Mouse (Mus musculus) layer of hippocampus, postnatal 36 days (tissue): ENCODE data around the gene Iqsec2. TPM values are rescaled to one million over a fixed set of nuclear protein-coding genes. Genes with fewer than 3 reads are reported as not detected.
A peak's percentile ranks its signal among the peaks of the same experiment; 100 is the strongest.

Experiments used
- DNase-seq, 2 experiments: peaks; one replicate each; pipeline ENCODE4 v3.0.0; 2022
- total RNA-seq, 2 experiments: library from RNA; stranded (reverse); gene quantifications; 2 replicates each; pipeline ENCODE4 v1.2.3; 2021

Iqsec2 gene
- total RNA-seq, result 100 to 1,000 TPM; 157 to 165 TPM

- DNase-seq, result no peak
These were observed at the start of gene Iqsec2 for GRCm38 (mm10) chrX:152143941-152144741. Gene Iqsec2 (plus strand): TSS chrX:152144268.

GRCm38 (mm10) chrX:152097572-152097971 is 46.5 kb upstream of the Iqsec2 start:
- no peak for DNase-seq

- no peak for DNase-seq
These were observed 22.4 kb upstream of the Iqsec2 start for GRCm38 (mm10) chrX:152121687-152122086.

- DNase-seq, result peak in 1 of 2 experiments; percentile 27
These were observed 13.3 kb upstream of the Iqsec2 start for GRCm38 (mm10) chrX:152130777-152131176.

- DNase-seq, result no peak
These were observed 12.0 kb upstream of the Iqsec2 start for GRCm38 (mm10) chrX:152132029-152132428.

- no peak for DNase-seq
These were observed 8.9 kb upstream of the Iqsec2 start for GRCm38 (mm10) chrX:152135195-152135594.

- no peak for DNase-seq
These were observed 710 bp downstream of the Iqsec2 start for GRCm38 (mm10) chrX:152144742-152145214.

GRCm38 (mm10) chrX:152146150-152146549 is 2.1 kb downstream of the Iqsec2 start:
- DNase-seq, result peak; percentile 70 to 74

GRCm38 (mm10) chrX:152146691-152147090 is 2.6 kb downstream of the Iqsec2 start:
- no peak for DNase-seq

- peak; percentile 57 to 60 for DNase-seq
These were observed 3.5 kb downstream of the Iqsec2 start for GRCm38 (mm10) chrX:152147451-152148116.

- DNase-seq, result no peak
These were observed 4.6 kb downstream of the Iqsec2 start for GRCm38 (mm10) chrX:152148706-152149105.

GRCm38 (mm10) chrX:152151709-152152108 is 7.6 kb downstream of the Iqsec2 start:
- DNase-seq, result peak in 1 of 2 experiments; percentile 29

GRCm38 (mm10) chrX:152158294-152158693 is 14.2 kb downstream of the Iqsec2 start:
- no peak for DNase-seq

GRCm38 (mm10) chrX:152161404-152161803 is 17.3 kb downstream of the Iqsec2 start:
- DNase-seq, result no peak

GRCm38 (mm10) chrX:152164061-152164460 is 20.0 kb downstream of the Iqsec2 start:
- no peak for DNase-seq

- DNase-seq, result no peak
These were observed 22.1 kb downstream of the Iqsec2 start for GRCm38 (mm10) chrX:152166161-152166560.

- no peak for DNase-seq
These were observed 24.5 kb downstream of the Iqsec2 start for GRCm38 (mm10) chrX:152168521-152168920.

- peak; percentile 30 to 46 for DNase-seq
These were observed 27.3 kb downstream of the Iqsec2 start for GRCm38 (mm10) chrX:152171041-152172026.

GRCm38 (mm10) chrX:152172487-152172935 is 28.4 kb downstream of the Iqsec2 start:
- DNase-seq, result no peak

- DNase-seq, result peak in 1 of 2 experiments; percentile 19
These were observed 31.2 kb downstream of the Iqsec2 start for GRCm38 (mm10) chrX:152175284-152175683.

- DNase-seq, result no peak
These were observed 33.8 kb downstream of the Iqsec2 start for GRCm38 (mm10) chrX:152177897-152178296.
